Mouse (Mus musculus) cerebellum, adult 2 months (tissue): ENCODE data around the gene Mdm2. TPM values are rescaled to one million over a fixed set of nuclear protein-coding genes. Genes with fewer than 3 reads are reported as not detected.
"Not testable (repeated sequence)": the region's sequence is repeated elsewhere in the genome, so short reads cannot be mapped to it uniquely, and the experiment has no call there.

Source experiments
- DNase-seq, 2 experiments: peaks; one replicate each; pipeline ENCODE4 v3.0.0; 2021
- H3K27ac ChIP-seq: fragments of 200-500 bp; 2 replicates; pipeline ENCODE4 v1.5.1; 2012; ENCODE audit warnings: low read length, control low read depth, inconsistent platforms; ENCODE audit not compliant: insufficient read depth
- H3K27me3 ChIP-seq: fragments of 200-500 bp; 2 replicates; pipeline ENCODE4 v1.6.1; 2012; ENCODE audit warnings: inconsistent platforms, mild to moderate bottlenecking, low read length, moderate library complexity; ENCODE audit not compliant: control insufficient read depth, insufficient read depth
- H3K4me1 ChIP-seq: fragments of 200-500 bp; 2 replicates; pipeline ENCODE4 v1.6.1; 2011; ENCODE audit warnings: low read length; ENCODE audit not compliant: control insufficient read depth, insufficient read depth
- H3K4me3 ChIP-seq: fragments of 200-500 bp; replicated peaks from 2 replicates; pipeline ENCODE3; 2011; ENCODE audit warnings: mild to moderate bottlenecking, low read depth, low read length, control low read depth; ENCODE audit not compliant: insufficient read depth
- CTCF ChIP-seq: fragments of 200-500 bp; IDR thresholded peaks from 2 replicates; pipeline ENCODE4 v1.5.1; 2011; ENCODE audit warnings: low read depth, mild to moderate bottlenecking, control low read depth, low read length, moderate library complexity, borderline replicate concordance; ENCODE audit not compliant: insufficient read depth
- POLR2A ChIP-seq: fragments of 200-500 bp; IDR thresholded peaks from 2 replicates; pipeline ENCODE4 v1.6.1; 2011; ENCODE audit warnings: low read length, control low read depth, borderline replicate concordance; ENCODE audit not compliant: insufficient read depth
- WGBS: fragments of 180-500 bp; shearing (Covaris S2); methylation state at CpG from one replicate; pipeline ENCODE4 v1.1.7; 2018; 5-methylcytosine and 5-hydroxymethylcytosine counted together
- polyA plus RNA-seq: library from polyadenylated mRNA; depleted of rRNA; stranded (reverse); fragments of >200 nt; gene quantifications from 2 replicates; pipeline ENCODE4 v1.2.3, GENCODE M21; 2012; rRNA removed

The Mdm2 gene
- 60.7 and 67.6 TPM in 2 replicates for polyA plus RNA-seq

- no peaks in the 10 kb centered on the region for H3K27me3 ChIP-seq
- peaks cover 6% of the 10 kb centered on the region for H3K4me1 ChIP-seq
- peak within 1 kb of the TSS; percentile 85 for H3K4me3 ChIP-seq
- 1% methylated on average over 52 of the region's 52 CpGs for WGBS
- TF ChIP-seq CTCF (peak; percentile 55; the same call in 1 of the 2 replicates), POLR2A (peak; percentile 82; the same call in 1 of the 2 replicates)
- DNase-seq, result peak; percentile 94 to 98
- H3K27ac ChIP-seq, result peak within 1 kb of the TSS; percentile 94
Observed at GRCm38 (mm10) chr10:117710604-117711141, at the start of gene Mdm2. Gene Mdm2, minus strand, starts transcription at chr10:117710758.

- Histone ChIP-seq H3K27me3 (no peaks in the 10 kb centered on the region), H3K4me3 (no peak overlapping the region), H3K4me1 (no peaks in the 10 kb centered on the region), H3K27ac (no peak overlapping the region)
- TF ChIP-seq POLR2A (no peak), CTCF (no peak)
- WGBS, result 94% methylated on average over 10 of the region's 10 CpGs
- DNase-seq, result no peak
Observed at GRCm38 (mm10) chr10:117759844-117760630, 49.5 kb upstream of the Mdm2 start.

GRCm38 (mm10) chr10:117758749-117759727, 48.5 kb upstream of the Mdm2 start:
- no peak overlapping the region for H3K4me3 ChIP-seq
- DNase-seq, result no peak
- no peak for TF ChIP-seq CTCF
- TF ChIP-seq POLR2A, result no peak
- H3K27ac ChIP-seq, result no peak overlapping the region
- WGBS, result 91% methylated on average over 18 of the region's 18 CpGs
- no peaks in the 10 kb centered on the region for H3K4me1 ChIP-seq
- H3K27me3 ChIP-seq, result no peaks in the 10 kb centered on the region

- not testable (repeated sequence) for H3K27ac ChIP-seq, DNase-seq, H3K4me3 ChIP-seq, H3K4me1 ChIP-seq, H3K27me3 ChIP-seq
- WGBS, result 94% methylated on average over 3 of the region's 3 CpGs
Observed at GRCm38 (mm10) chr10:117758344-117758743, 47.8 kb upstream of the Mdm2 start.

- H3K27me3 ChIP-seq, result no peaks in the 10 kb centered on the region
- 95% methylated on average over 7 of the region's 7 CpGs for WGBS
- TF ChIP-seq POLR2A (no peak), CTCF (no peak)
- H3K4me1 ChIP-seq, result no peaks in the 10 kb centered on the region
- no peak overlapping the region for H3K27ac ChIP-seq
- no peak overlapping the region for H3K4me3 ChIP-seq
- DNase-seq, result no peak
Observed at GRCm38 (mm10) chr10:117757796-117758342, 47.3 kb upstream of the Mdm2 start.

- WGBS, result 93% methylated on average over 1 of the region's 1 CpGs
- no peak overlapping the region for H3K4me3 ChIP-seq
- TF ChIP-seq POLR2A, result no peak
- no peak for TF ChIP-seq CTCF
- DNase-seq, result no peak
- H3K27ac ChIP-seq, result no peak overlapping the region
- H3K4me1 ChIP-seq, result no peaks in the 10 kb centered on the region
- H3K27me3 ChIP-seq, result no peaks in the 10 kb centered on the region
Observed at GRCm38 (mm10) chr10:117757259-117757658, 46.7 kb upstream of the Mdm2 start.

DNA sequence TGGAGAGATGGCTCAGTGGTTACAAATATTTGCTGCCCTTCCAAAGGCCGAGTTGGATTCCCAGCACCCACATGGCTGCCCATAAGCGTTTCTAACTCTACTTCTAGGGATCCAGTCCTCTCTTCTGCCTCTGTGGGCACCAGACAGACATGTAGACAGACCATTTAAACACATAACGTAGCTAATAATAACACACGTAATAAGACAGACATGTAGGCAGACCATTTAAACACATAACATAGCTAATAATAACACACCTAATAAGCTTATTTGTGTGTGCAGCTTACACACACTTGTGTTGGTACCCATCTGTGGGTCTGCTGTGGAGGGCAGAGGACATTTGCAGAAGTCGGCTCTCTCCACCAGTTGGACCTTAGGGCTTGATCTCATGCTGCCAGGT, 46.2 kb upstream of the Mdm2 start:
- DNase-seq, result no peak
- no peak overlapping the region for H3K4me3 ChIP-seq
- H3K4me1 ChIP-seq, result no peaks in the 10 kb centered on the region
- TF ChIP-seq CTCF (no peak), POLR2A (no peak)
- H3K27me3 ChIP-seq, result no peaks in the 10 kb centered on the region
- H3K27ac ChIP-seq, result no peak overlapping the region
- WGBS, result 95% methylated on average over 5 of the region's 5 CpGs
